Mouse (Mus musculus): Measurements from ENCODE around the gene Sox14.

DNA sequence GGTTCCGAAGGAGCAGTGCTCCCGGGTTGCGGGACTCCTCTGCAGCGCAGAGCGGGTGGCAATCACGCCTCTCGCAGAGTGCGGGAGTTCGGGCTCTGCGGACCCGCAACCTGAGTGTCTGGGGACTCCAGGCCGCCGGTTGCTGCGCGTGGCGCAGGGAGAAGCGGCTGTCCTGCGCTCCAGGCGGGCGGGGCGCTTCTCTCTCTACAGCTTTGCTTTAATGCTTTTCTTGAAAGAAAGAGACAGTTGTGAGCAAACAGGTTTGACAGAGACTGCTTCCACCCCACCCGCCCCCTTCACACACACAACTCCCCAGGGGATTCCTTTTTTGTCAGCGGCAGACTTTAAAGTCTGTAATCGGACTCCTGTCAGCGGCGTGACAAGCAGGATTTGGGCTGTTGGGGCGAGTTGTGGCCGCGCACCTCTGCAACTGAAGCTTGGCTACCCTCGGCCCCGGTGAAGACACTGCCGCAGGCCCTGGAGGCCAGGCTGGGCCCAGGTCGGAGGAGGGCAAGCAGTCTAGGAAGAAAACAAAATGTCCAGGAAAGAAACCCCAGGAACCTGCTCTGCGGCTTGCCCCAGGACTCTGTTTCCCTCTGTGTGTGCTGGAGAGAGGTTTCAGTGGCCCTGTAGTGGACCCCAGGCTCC, 4.3 kb downstream of the Sox14 start:
- TF ChIP-seq CTCF (IDR thresholded peaks at IDR 0.05; ENCODE audit: insufficient read depth, low read depth, low read length) (no peak), POLR2A (IDR thresholded peaks at IDR 0.05; ENCODE audit: insufficient read depth, low read depth, low read length) (no peak)

All from olfactory bulb, adult 2 months (tissue).